ENCODE assay signal across 23 mouse cellular contexts in the genomic region with DNA sequence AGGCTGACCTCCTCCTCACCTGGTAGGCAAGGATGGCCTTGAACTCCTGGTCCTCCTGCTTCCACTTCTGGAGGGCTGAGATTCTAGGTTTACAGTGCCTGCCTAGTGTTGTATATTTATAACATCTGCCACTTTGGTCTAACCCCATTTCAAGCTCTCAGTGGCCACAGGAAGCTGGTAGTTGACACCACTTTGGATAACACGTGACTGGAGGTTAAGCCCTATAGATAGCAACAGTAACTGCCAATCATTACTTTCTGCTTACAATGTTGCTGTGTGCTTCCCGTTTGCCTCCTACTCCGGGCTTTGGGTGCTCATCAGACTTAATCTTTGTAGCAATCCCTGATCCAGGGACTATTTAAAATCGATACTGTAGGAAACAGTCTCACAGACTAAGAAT.
A peak's percentile ranks its signal among the peaks of the same experiment; 100 is the strongest.
DNase-seq lines count a peak whose midpoint lies in the region; ATAC-seq and TF ChIP-seq lines count a peak whose summit lies in the region.
"Had no signal": no experiment of that assay in that cellular context is flagged by ENCODE, and none has a peak within 500 bp of the region (broad histone marks: within the 10 kb centered on the region; RNA-seq: fewer than 3 reads in every experiment).

No protein-coding gene starts in this region.

- DNase-seq in CD4-positive, CD25-positive, alpha-beta regulatory T cell, adult 2 months (ENCODE audit: low read depth, low spot score): peak; percentile 6
- no peak for DNase-seq in gastrocnemius, postnatal 14 days
- no peak for DNase-seq in right cerebral cortex, postnatal 36 days (ENCODE audit: low spot score in 2 of 2)
- DNase-seq in adrenal gland, adult 18-20 months (ENCODE audit: low spot score in 2 of 2): no peak
- DNase-seq: cerebellum, adult 2 months; cerebellum, postnatal 36 days; gastrocnemius, postnatal 25 days; kidney, postnatal 36 days; left cerebral cortex, postnatal 4 days; lung, adult 18-20 months; lung, postnatal 14 days; right cerebral cortex, adult 18-20 months; thymus, postnatal 14 days had no signal

- H3K9me3 ChIP-seq in E14TG2a.4 (ENCODE audit: low read length): no peaks in the 10 kb centered on the region
- H3K9me3 ChIP-seq: G1E; hindbrain, embryonic 12.5 days; neural tube, embryonic 12.5 days; stomach, embryonic 15.5 days had no signal

- intact Hi-C loops in gastrocnemius, postnatal 14 days (cut with DNase I; ENCODE audit: low total_unique reads): no loop called here

- no peaks in the 10 kb centered on the region for H3K36me3 ChIP-seq in E14TG2a.4 (ENCODE audit: insufficient read depth, low read length)
- H3K36me3 ChIP-seq: embryonic facial prominence, embryonic 12.5 days; G1E; hindbrain, embryonic 12.5 days; neural tube, embryonic 12.5 days; stomach, embryonic 15.5 days had no signal

- 0 out of 2 replicates have a peak overlapping the region, but pooled peaks have one; percentile 13 for H3K4me3 ChIP-seq in E14TG2a.4 (replicated peaks; ENCODE audit: low read length)
- H3K4me3 ChIP-seq: embryonic facial prominence, embryonic 12.5 days; hindbrain, embryonic 12.5 days; neural tube, embryonic 12.5 days; stomach, embryonic 15.5 days had no signal

- no peak for TF ChIP-seq CTCF in E14TG2a.4 (conservative IDR thresholded peaks at IDR 0.05; ENCODE audit: low read length)

- no peaks in the 10 kb centered on the region for H3K27me3 ChIP-seq in E14TG2a.4 (ENCODE audit: insufficient read depth, low read length)
- H3K27me3 ChIP-seq: stomach, embryonic 15.5 days had no signal

- H3K4me1 ChIP-seq in E14TG2a.4 (replicated peaks; ENCODE audit: low read depth, low read length): peaks cover 68% of the 10 kb centered on the region
- H3K4me1 ChIP-seq: stomach, embryonic 15.5 days had no signal

- ATAC-seq in CD4-positive, CD25-positive, alpha-beta regulatory T cell, adult 4 months: no peak
- peak; percentile 52 to 73 for ATAC-seq in hematopoietic stem cell, adult 5-6 weeks (replicated peaks in 1 of 2; ENCODE audit: insufficient read depth in 1 of 2, low FRiP score in 2 of 2, low TSS enrichment in 1 of 2, low read depth in 1 of 2, poor library complexity in 2 of 2, severe bottlenecking in 2 of 2)
- 0 out of 2 replicates have a peak, but pooled peaks have one; percentile 19 for ATAC-seq in monocyte, adult 5-6 weeks (replicated peaks; ENCODE audit: insufficient number of reproducible peaks, low FRiP score, low TSS enrichment, poor library complexity, severe bottlenecking)
- ATAC-seq: forebrain, embryonic 14.5 days had no signal
